Mouse (Mus musculus) myocyte (in vitro differentiated cells): ENCODE data around the gene Mrc2.

Source experiments
- POLR2A ChIP-seq: IDR thresholded peaks from one replicate; pipeline ENCODE4 v1.6.1; 2011; ENCODE audit warnings: low read depth, mild to moderate bottlenecking, control low read depth, moderate library complexity; ENCODE audit not compliant: insufficient read length
- TCF12 ChIP-seq: IDR thresholded peaks from one replicate; pipeline ENCODE4 v1.6.1; 2011; ENCODE audit warnings: mild to moderate bottlenecking, control low read depth; ENCODE audit not compliant: poor library complexity, insufficient read depth, severe bottlenecking

- TF ChIP-seq POLR2A (no peak), TCF12 (no peak)
Measured at GRCm38 (mm10) chr11:105246369-105246768, 46.1 kb upstream of the Mrc2 start.
